Mouse (Mus musculus) liver, adult 2 months (tissue): ENCODE measurements at regions not wholly inside any gene's neighbourhood (a gene's known extent, or its start where the extent isn't known, plus 50 kb on each side); places are given as distances from the start of the nearest gene placed in this dataset.

Source experiments
- DNase-seq: peaks from one replicate; pipeline ENCODE4 v3.0.0-alpha.2; 2011; ENCODE audit warnings: low read depth, low spot score; ENCODE audit errors: extremely low read depth
- H3K27ac ChIP-seq: fragments of 200-500 bp; replicated peaks from 2 replicates; pipeline ENCODE4 v1.5.1; 2012; ENCODE audit warnings: low read depth, mild to moderate bottlenecking, control low read depth, inconsistent platforms, low read length; ENCODE audit not compliant: insufficient read depth
- H3K27me3 ChIP-seq: fragments of 200-500 bp; 2 replicates; pipeline ENCODE4 v1.6.1; 2012; ENCODE audit warnings: mild to moderate bottlenecking, moderate library complexity, low read length, inconsistent platforms; ENCODE audit not compliant: control insufficient read depth, insufficient read depth
- H3K36me3 ChIP-seq: fragments of 200-500 bp; 2 replicates; pipeline ENCODE4 v1.6.1; 2012; ENCODE audit warnings: low read length, inconsistent platforms; ENCODE audit not compliant: control insufficient read depth, insufficient read depth
- H3K4me1 ChIP-seq: fragments of 200-500 bp; 2 replicates; pipeline ENCODE4 v1.6.1; 2011; ENCODE audit warnings: low read length; ENCODE audit not compliant: control insufficient read depth, insufficient read depth
- H3K4me3 ChIP-seq: fragments of 200-500 bp; 2 replicates; pipeline ENCODE4 v1.5.1; 2011; ENCODE audit warnings: low read depth, mild to moderate bottlenecking, control low read depth, low read length, moderate library complexity; ENCODE audit not compliant: insufficient read depth
- H3K79me2 ChIP-seq: fragments of 200-500 bp; 2 replicates; pipeline ENCODE4 v1.6.1; 2012; ENCODE audit warnings: inconsistent platforms, mild to moderate bottlenecking, low read length, moderate library complexity; ENCODE audit not compliant: control insufficient read depth, insufficient read depth
- H3K9ac ChIP-seq: fragments of 200-500 bp; 2 replicates; pipeline ENCODE4 v1.6.1; 2012; ENCODE audit warnings: low read depth, mild to moderate bottlenecking, control low read depth, inconsistent platforms, low read length
- CTCF ChIP-seq: fragments of 200-500 bp; IDR thresholded peaks from 2 replicates; pipeline ENCODE4 v1.5.1; 2011; ENCODE audit warnings: low read depth, low read length, control low read depth
- POLR2A ChIP-seq: fragments of 200-500 bp; IDR thresholded peaks from 2 replicates; pipeline ENCODE4 v1.6.1; 2011; ENCODE audit warnings: low read length, control low read depth; ENCODE audit not compliant: insufficient read depth; ENCODE audit errors: extremely low read depth
- WGBS: fragments of 180-500 bp; shearing (Covaris S2); methylation state at CpG from one replicate; pipeline ENCODE4 v1.1.7; 2018; 5-methylcytosine and 5-hydroxymethylcytosine counted together

GRCm38 (mm10) chr7:88941246-88941910, 462.6 kb downstream of the Tmem135 start:
- 79% methylated on average over 9 of the region's 9 CpGs for WGBS
- Histone ChIP-seq H3K4me1 (no peaks in the 10 kb centered on the region), H3K79me2 (no peaks in the 10 kb centered on the region), H3K27ac (no peak overlapping the region), H3K9ac (no peak overlapping the region), H3K36me3 (no peaks in the 10 kb centered on the region), H3K4me3 (no peak overlapping the region), H3K27me3 (no peaks in the 10 kb centered on the region)
- TF ChIP-seq CTCF (no peak), POLR2A (no peak)
- no peak for DNase-seq

- H3K4me1 ChIP-seq, result no peaks in the 10 kb centered on the region
- no peaks in the 10 kb centered on the region for H3K36me3 ChIP-seq
- TF ChIP-seq CTCF, result no peak
- no peak for TF ChIP-seq POLR2A
- H3K27me3 ChIP-seq, result no peaks in the 10 kb centered on the region
- 89% methylated on average over 2 of the region's 2 CpGs for WGBS
- no peak overlapping the region for H3K27ac ChIP-seq
- DNase-seq, result no peak
- H3K4me3 ChIP-seq, result no peak overlapping the region
- no peaks in the 10 kb centered on the region for H3K79me2 ChIP-seq
- no peak overlapping the region for H3K9ac ChIP-seq
Measured at GRCm38 (mm10) chr7:88940196-88940595, 463.8 kb downstream of the Tmem135 start.

- H3K36me3 ChIP-seq, result no peaks in the 10 kb centered on the region
- H3K27ac ChIP-seq, result no peak overlapping the region
- H3K9ac ChIP-seq, result no peak overlapping the region
- DNase-seq, result no peak
- peaks cover 2% of the 10 kb centered on the region; the same call in 1 of the 2 replicates for H3K27me3 ChIP-seq
- H3K79me2 ChIP-seq, result no peaks in the 10 kb centered on the region
- no peak for TF ChIP-seq POLR2A
- TF ChIP-seq CTCF, result no peak
- H3K4me3 ChIP-seq, result no peak overlapping the region
- WGBS, result 85% methylated on average over 6 of the region's 6 CpGs
- no peaks in the 10 kb centered on the region for H3K4me1 ChIP-seq
Measured at GRCm38 (mm10) chr7:88928245-88928795, 475.7 kb downstream of the Tmem135 start.
